Mouse (Mus musculus) midbrain, embryonic 11.5 days (tissue): ENCODE data around the gene Lamc3. TPM values are rescaled to one million over a fixed set of nuclear protein-coding genes. Genes with fewer than 3 reads are reported as not detected.

ENCODE experiments used
- ATAC-seq: fragments of 200-750 bp; cut with Nextera tagmentation; 2 replicates; pipeline ENCODE4 v1.8.0; 2017; ENCODE audit warnings: moderate TSS enrichment, moderate library complexity; ENCODE audit not compliant: low FRiP score
- DNase-seq: peaks from one replicate; pipeline ENCODE4 v3.0.0; 2015; ENCODE audit warnings: low spot score; ENCODE audit errors: missing footprints
- H3K27ac ChIP-seq: fragments of 300-500 bp; sonication (generic); 2 replicates; pipeline ENCODE4 v1.5.1; 2014; ENCODE audit warnings: low read depth, low read length
- H3K27me3 ChIP-seq: fragments of 300-500 bp; sonication (generic); 2 replicates; pipeline ENCODE4 v1.6.1; 2014; ENCODE audit warnings: mild to moderate bottlenecking, low read length, moderate library complexity, mixed read lengths; ENCODE audit not compliant: control insufficient read depth, insufficient read depth
- H3K36me3 ChIP-seq: fragments of 300-500 bp; sonication (generic); 2 replicates; pipeline ENCODE4 v1.6.1; 2014; ENCODE audit warnings: mild to moderate bottlenecking, low read length, moderate library complexity, mixed read lengths; ENCODE audit not compliant: control insufficient read depth, insufficient read depth
- H3K4me1 ChIP-seq: fragments of 300-500 bp; sonication (generic); 2 replicates; pipeline ENCODE4 v1.6.1; 2014; ENCODE audit warnings: low read length; ENCODE audit not compliant: control insufficient read depth, insufficient read depth
- H3K4me2 ChIP-seq: fragments of 300-500 bp; sonication (generic); 2 replicates; pipeline ENCODE4 v1.6.1; 2014; ENCODE audit warnings: mild to moderate bottlenecking, moderate library complexity
- H3K4me3 ChIP-seq: fragments of 300-500 bp; sonication (generic); 2 replicates; pipeline ENCODE4 v1.5.1; 2014; ENCODE audit warnings: low read depth, low read length
- H3K9ac ChIP-seq: fragments of 300-500 bp; sonication (generic); 2 replicates; pipeline ENCODE4 v1.6.1; 2014; ENCODE audit warnings: low read length
- H3K9me3 ChIP-seq: fragments of 300-500 bp; sonication (generic); 2 replicates; pipeline ENCODE4 v1.6.1; 2016; ENCODE audit warnings: low read length; ENCODE audit not compliant: control insufficient read depth
- WGBS: fragments of 180-500 bp; shearing (Covaris S2); extraction: QIAGEN DNeasy Blood & Tissue Kit; methylation state at CpG from one replicate; pipeline ENCODE4 v1.1.7; 2014; 5-methylcytosine and 5-hydroxymethylcytosine counted together
- polyA plus RNA-seq: library from polyadenylated mRNA; unstranded; fragments of >200 nt; fragmentation: Nextera tagmentation; extraction: Ambion mirVana; gene quantifications from 2 replicates; pipeline ENCODE4 v1.2.1, GENCODE M21; 2014

Gene Lamc3
- polyA plus RNA-seq, 1 experiment from 2014 or later = 9.6 TPM

DNA sequence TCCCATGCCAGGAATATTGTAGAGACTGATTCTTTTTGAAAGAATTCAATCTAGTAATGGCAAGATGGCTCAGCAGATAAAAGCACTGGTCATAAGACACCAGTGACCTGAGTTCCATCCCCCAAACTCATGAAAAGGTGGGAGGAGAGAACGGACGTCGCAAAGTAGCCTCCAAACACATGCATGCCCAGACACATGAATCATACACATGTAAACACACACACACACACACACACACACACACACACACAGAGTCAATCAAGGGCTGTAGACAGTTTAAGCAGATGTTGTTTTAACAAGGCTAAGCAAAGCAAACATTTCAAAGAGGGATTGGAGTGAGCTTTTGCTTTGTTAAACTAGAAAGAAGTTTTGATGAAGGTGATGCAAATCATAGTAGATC lies 77.1 kb downstream of the Lamc3 start:
- H3K27ac ChIP-seq = no peak overlapping the region
- WGBS = 90% methylated on average over 3 of the region's 3 CpGs

DNA sequence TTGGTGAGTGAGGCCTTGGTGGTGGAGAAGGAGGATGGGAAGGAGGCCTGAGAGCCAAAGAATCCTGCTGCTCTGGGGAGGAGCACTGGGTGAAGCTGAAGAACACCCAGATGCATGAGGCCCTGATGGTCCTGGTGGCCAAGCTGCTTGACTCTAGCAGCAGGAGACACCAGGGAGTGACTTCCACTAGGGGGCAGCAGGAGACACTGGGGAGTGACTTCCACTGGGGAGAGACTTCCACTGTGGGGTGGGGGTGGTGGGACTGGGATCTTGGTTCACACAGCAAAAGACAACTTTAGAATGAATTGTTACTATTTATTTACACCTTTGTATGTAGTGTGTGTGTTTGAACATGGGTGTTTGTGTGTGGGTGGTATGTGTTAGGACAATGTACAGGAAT lies 78.0 kb downstream of the Lamc3 start:
- no peaks in the 10 kb centered on the region for H3K27me3 ChIP-seq
- H3K9me3 ChIP-seq = no peaks in the 10 kb centered on the region
- peak; percentile 82 for DNase-seq
- ATAC-seq = no peak
- no peak overlapping the region for H3K4me2 ChIP-seq
- H3K27ac ChIP-seq = no peak overlapping the region
- no peak overlapping the region for H3K9ac ChIP-seq
- peaks cover 2% of the 10 kb centered on the region; the same call in 1 of the 2 replicates for H3K36me3 ChIP-seq
- H3K4me3 ChIP-seq = no peak overlapping the region
- no peaks in the 10 kb centered on the region for H3K4me1 ChIP-seq

More for the DNA sequence above, 77.1 kb downstream of the Lamc3 start:
- Histone ChIP-seq H3K4me1 (no peaks in the 10 kb centered on the region), H3K27me3 (no peaks in the 10 kb centered on the region), H3K9me3 (no peaks in the 10 kb centered on the region), H3K9ac (no peak overlapping the region), H3K4me2 (no peak overlapping the region), H3K4me3 (no peak overlapping the region), H3K36me3 (peaks cover under 1% of the 10 kb centered on the region; the same call in 1 of the 2 replicates)
- no peak for DNase-seq
- ATAC-seq = no peak

DNA sequence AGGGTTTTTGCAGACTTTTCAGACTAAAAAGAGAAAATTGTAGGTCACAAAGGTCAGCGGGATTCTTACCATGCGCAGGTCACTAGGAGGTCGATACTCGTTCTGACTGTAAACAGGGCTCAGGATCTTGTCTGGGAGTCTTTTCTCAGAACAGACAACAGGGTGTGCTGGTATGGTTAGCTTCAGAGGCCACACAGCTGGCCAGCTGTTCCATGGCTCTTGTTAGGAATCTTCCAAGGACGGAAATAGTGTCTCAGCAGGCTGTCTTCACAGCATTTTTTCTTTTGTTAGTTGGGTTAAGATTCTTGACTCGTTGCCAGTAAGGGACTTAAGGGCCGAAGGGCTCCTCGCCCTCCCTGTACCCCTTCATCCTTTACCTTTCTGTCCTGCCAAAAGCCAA lies 79.7 kb downstream of the Lamc3 start:
- DNase-seq = peak; percentile 69
- Histone ChIP-seq H3K36me3 (peaks cover 2% of the 10 kb centered on the region; the same call in 1 of the 2 replicates), H3K27ac (no peak overlapping the region), H3K4me1 (no peaks in the 10 kb centered on the region), H3K9ac (no peak overlapping the region), H3K27me3 (no peaks in the 10 kb centered on the region), H3K4me2 (no peak overlapping the region), H3K4me3 (no peak overlapping the region), H3K9me3 (no peaks in the 10 kb centered on the region)
- no peak for ATAC-seq
- 84% methylated on average over 8 of the region's 8 CpGs for WGBS

DNA sequence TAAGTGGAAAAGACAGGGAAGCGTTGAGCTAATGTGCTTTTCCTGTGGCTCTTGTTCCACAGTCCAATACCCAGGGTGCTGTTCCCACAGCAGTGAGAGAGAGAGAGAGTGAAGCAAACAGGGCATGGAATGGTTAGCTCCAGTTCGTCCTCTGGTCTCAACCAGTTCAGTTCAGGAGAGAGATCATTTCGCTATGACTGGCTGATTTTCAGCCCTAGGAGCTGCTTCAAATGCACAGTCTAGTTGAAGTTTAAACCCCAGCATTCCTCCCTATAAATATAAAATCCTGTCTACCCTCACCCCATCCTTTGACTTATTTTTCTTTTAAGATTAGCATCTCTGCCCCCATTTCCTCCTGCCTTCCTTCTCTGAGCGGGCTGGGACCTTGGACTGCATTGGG lies 85.5 kb downstream of the Lamc3 start:
- no peak overlapping the region for H3K4me2 ChIP-seq
- peak; percentile 67 for DNase-seq
- H3K27ac ChIP-seq = no peak overlapping the region
- no peak overlapping the region for H3K4me3 ChIP-seq
- H3K9me3 ChIP-seq = no peaks in the 10 kb centered on the region
- ATAC-seq = no peak
- no peak overlapping the region for H3K9ac ChIP-seq
- no peaks in the 10 kb centered on the region for H3K27me3 ChIP-seq
- peaks cover 14% of the 10 kb centered on the region for H3K4me1 ChIP-seq
- H3K36me3 ChIP-seq = peaks cover 5% of the 10 kb centered on the region; the same call in 1 of the 2 replicates
- 93% methylated on average over 4 of the region's 4 CpGs for WGBS

DNA sequence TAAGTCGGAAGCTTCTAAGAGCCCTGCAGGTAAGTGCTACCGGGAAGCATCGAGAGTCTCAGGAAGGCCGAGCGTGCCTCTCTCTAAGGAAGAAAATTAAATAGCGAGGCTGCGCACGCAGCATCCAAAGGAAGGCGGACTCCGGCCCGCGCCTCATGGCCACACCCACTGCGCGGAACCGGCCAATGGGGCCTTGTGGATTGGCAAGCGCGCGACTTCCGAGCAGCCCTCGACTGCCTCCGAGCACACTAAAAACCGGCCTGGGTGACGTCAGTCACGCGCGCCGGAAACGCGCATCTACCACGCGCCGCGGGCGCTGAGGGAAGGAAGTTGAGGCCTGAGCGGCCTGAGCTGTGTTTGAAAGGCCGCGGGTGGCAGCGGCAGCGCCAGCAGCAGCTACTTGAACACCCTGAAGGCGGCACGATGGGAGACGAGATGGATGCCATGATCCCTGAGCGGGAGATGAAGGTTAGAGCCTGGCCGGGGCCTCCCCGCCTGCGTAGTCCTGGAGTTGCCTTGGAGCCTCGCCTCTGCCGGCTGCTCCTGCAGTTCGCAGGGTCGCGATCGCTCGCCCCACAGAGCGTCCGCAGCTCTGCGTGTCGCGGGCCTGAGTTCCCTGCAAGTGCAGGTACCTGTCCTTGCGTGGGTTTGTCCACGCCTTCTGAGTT lies 87.2 kb downstream of the Lamc3 start, which contains the start of gene Nup214:
TSS of gene Nup214 (plus strand) at position 296 of the 668 bp plus-strand sequence.
- DNase-seq = peak; percentile 100
- ATAC-seq = peak; percentile 100
- peaks cover 12% of the 10 kb centered on the region; the same call in 1 of the 2 replicates for H3K36me3 ChIP-seq

DNA sequence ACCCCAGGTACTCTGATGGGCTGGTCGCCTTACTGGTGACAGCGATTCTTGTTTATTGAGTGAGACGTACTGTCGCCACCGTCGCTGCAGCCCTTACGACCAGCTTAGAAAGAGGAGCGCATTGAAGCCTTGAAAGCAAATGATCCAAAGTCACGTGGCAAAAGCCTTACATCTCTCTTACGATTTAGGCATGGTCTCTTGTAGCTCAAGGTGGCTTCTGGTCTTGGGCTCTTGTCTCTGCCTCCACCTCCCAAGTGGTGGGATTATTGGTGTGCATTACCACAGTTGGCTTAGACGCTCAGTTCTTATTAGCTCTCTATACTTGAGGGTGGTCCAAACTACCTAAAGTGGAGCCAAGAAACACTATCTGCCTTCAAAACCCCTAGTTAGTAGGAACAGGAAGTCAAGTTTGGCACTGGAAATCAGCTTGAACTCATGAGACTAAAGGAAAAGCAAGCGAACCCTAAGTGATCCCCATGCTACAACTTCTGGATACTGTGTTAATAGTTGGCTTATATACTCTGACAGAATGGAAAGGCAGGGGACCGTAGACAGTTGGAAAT lies 87.8 kb downstream of the Lamc3 start:
- Histone ChIP-seq H3K4me3 (peak overlapping the region; percentile 95), H3K36me3 (peaks cover 12% of the 10 kb centered on the region; the same call in 1 of the 2 replicates), H3K9ac (peak overlapping the region; percentile 95), H3K27ac (no peak overlapping the region), H3K4me1 (peaks cover 14% of the 10 kb centered on the region), H3K4me2 (peak overlapping the region; percentile 97), H3K9me3 (no peaks in the 10 kb centered on the region), H3K27me3 (no peaks in the 10 kb centered on the region)
- DNase-seq (no peak), ATAC-seq (no peak)
- 10% methylated on average over 13 of the region's 13 CpGs for WGBS

More for the DNA sequence above, 87.2 kb downstream of the Lamc3 start, which contains the start of gene Nup214:
- H3K4me3 ChIP-seq = peak within 1 kb of the TSS; percentile 95
- 0 out of 2 replicates have a peak within 1 kb of the TSS, but pooled peaks have one; percentile 3 for H3K27ac ChIP-seq
- H3K27me3 ChIP-seq = no peaks in the 10 kb centered on the region
- H3K4me1 ChIP-seq = peaks cover 14% of the 10 kb centered on the region
- H3K4me2 ChIP-seq = peak within 1 kb of the TSS; percentile 97
- H3K9me3 ChIP-seq = no peaks in the 10 kb centered on the region
- under 1% methylated on average over 60 of the region's 60 CpGs for WGBS
- peak within 1 kb of the TSS; percentile 95 for H3K9ac ChIP-seq

DNA sequence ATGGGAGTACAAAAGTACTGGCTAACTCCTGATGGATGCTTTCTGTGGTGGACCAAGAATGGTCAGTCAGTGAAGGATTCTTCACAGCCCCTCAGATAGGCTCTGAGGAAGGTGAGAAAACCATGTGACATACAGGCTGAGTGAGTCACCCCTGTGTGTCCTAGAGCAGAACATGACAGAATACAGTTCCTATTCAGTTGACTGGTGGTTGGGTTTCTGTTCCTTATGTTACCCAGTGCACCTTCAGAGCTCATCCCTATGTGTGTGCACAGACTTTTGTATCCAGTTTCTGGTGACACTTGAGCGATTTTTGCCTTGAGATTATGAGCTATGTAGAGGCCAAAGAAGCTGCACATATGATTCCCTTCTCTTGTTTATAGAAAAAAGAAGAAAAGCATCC lies 100.7 kb downstream of the Lamc3 start:
- H3K4me3 ChIP-seq = no peak overlapping the region
- no peaks in the 10 kb centered on the region for H3K9me3 ChIP-seq
- H3K4me2 ChIP-seq = no peak overlapping the region
- DNase-seq = peak; percentile 6
- H3K9ac ChIP-seq = no peak overlapping the region
- no peak overlapping the region for H3K27ac ChIP-seq
- H3K27me3 ChIP-seq = no peaks in the 10 kb centered on the region
- ATAC-seq = no peak
- H3K36me3 ChIP-seq = peaks cover 43% of the 10 kb centered on the region
- 89% methylated on average over 1 of the region's 1 CpGs for WGBS
- H3K4me1 ChIP-seq = no peaks in the 10 kb centered on the region

DNA sequence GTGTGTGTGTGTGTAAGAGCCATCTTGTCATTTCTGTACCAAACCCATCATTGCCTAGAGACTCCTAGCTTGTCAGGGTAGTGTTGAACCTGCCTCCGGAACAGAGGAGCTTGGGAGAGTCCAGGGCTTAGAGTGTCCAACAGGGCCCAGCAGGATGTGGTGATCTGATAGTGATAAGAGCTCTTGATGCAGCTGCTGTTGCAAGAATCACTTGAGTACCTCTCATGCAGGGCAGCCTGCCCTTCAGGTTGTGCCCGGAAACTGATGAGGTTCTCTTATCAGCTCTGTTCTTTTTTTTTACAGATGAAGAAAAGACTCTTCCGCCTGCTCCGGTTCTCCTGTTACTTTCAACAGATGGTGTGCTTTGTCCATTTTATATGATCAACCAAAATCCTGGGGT lies 103.9 kb downstream of the Lamc3 start:
- H3K4me1 ChIP-seq = no peaks in the 10 kb centered on the region
- H3K4me3 ChIP-seq = no peak overlapping the region
- H3K27ac ChIP-seq = no peak overlapping the region
- H3K9ac ChIP-seq = no peak overlapping the region
- peaks cover 37% of the 10 kb centered on the region for H3K36me3 ChIP-seq
- H3K27me3 ChIP-seq = no peaks in the 10 kb centered on the region
- ATAC-seq = no peak
- H3K4me2 ChIP-seq = no peak overlapping the region
- WGBS = 97% methylated on average over 4 of the region's 4 CpGs
- H3K9me3 ChIP-seq = no peaks in the 10 kb centered on the region
- DNase-seq = no peak

DNA sequence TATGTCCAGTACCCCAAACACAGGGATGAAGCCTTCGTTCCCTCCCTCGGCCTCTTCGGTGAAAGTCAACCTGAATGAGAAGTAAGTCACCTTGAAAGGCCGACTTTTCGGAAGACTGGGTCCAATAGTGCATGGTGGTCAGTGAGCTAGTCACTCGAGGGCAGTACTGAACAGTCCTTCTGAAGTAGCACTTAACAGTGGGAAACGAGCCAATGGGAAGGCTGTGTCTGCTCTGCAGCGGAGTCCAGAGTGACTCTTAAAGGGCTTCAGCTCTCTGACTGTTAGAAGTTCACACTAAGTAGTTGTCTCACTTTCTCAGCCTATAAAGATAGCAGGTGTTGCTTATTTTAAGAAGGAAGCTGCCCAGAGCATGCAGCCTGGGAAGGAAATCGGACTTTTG lies 107.8 kb downstream of the Lamc3 start:
- Histone ChIP-seq H3K4me3 (no peak overlapping the region), H3K9me3 (no peaks in the 10 kb centered on the region), H3K36me3 (peaks cover 32% of the 10 kb centered on the region), H3K9ac (no peak overlapping the region), H3K4me2 (no peak overlapping the region), H3K4me1 (no peaks in the 10 kb centered on the region), H3K27me3 (no peaks in the 10 kb centered on the region), H3K27ac (no peak overlapping the region)
- peak; percentile 33 for DNase-seq
- no peak for ATAC-seq
- 97% methylated on average over 9 of the region's 9 CpGs for WGBS
